Mouse (Mus musculus) myocyte (in vitro differentiated cells): ENCODE measurements around the gene Rnaseh2c.

ENCODE experiments used
- E2F4 ChIP-seq: IDR thresholded peaks from one replicate; pipeline ENCODE4 v1.6.1; 2011; ENCODE audit warnings: mild to moderate bottlenecking, control low read depth, moderate library complexity; ENCODE audit not compliant: insufficient read depth
- MYOD1 ChIP-seq, 3 experiments: IDR thresholded peaks; one replicate each; pipeline ENCODE4 v1.6.1; 2011; ENCODE audit warnings: control low read depth in 2 of 3, low read depth in 2 of 3, mild to moderate bottlenecking in 2 of 3, moderate library complexity in 1 of 3; ENCODE audit not compliant: insufficient read length in 2 of 3, control insufficient read depth in 1 of 3
- POLR2A ChIP-seq: IDR thresholded peaks from one replicate; pipeline ENCODE4 v1.6.1; 2011; ENCODE audit warnings: low read depth, mild to moderate bottlenecking, control low read depth, moderate library complexity; ENCODE audit not compliant: insufficient read length
- USF1 ChIP-seq: IDR thresholded peaks from one replicate; pipeline ENCODE4 v1.6.1; 2011; ENCODE audit warnings: low read depth, mild to moderate bottlenecking, control low read depth, moderate library complexity

- TF ChIP-seq POLR2A: no peak
- TF ChIP-seq E2F4: no peak
- TF ChIP-seq USF1: no peak
- no peak for TF ChIP-seq MYOD1 (IDR thresholded peaks at IDR 0.05; ENCODE audit: control insufficient read depth in 1 of 3, insufficient read length in 2 of 3, low read depth in 2 of 3)
These were observed 7.0 kb downstream of the Rnaseh2c start for GRCm38 (mm10) chr19:5608707-5609106.
